Mouse (Mus musculus): ENCODE results near the gene Sufu.

The Sufu gene

DNA sequence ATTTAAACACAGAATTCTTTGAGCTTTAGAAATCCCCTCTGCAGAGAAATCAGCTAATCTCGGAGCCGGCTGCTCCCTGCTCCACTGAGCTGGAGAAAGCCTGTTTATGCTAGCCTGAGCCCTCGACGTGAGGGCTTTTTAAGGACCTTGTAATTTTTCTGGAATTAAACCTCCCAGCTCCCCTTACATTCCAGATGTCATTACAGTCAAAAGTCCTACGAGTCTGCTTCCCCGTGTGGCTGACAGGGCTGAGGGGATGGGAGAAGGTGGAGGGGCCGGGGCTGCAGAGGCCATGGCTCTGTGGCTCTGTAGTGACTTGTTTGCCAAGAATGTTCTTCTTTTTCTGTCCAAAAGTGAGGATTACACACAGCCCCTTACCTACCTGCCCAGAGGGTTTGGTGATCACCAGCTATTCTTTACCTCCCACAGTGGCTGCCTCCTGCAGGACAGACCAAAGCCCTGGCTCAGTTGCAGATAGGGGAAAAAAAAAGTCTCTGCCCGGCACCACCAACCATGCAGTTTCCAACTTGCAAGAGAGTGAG is 133.8 kb downstream of the Sufu start:
- no peak for DNase-seq (ENCODE audit: low read depth, low spot score)

GRCm38 (mm10) chr19:46531071-46532030 is 134.7 kb downstream of the Sufu start:
- no peak for DNase-seq (ENCODE audit: low read depth, low spot score)

DNA sequence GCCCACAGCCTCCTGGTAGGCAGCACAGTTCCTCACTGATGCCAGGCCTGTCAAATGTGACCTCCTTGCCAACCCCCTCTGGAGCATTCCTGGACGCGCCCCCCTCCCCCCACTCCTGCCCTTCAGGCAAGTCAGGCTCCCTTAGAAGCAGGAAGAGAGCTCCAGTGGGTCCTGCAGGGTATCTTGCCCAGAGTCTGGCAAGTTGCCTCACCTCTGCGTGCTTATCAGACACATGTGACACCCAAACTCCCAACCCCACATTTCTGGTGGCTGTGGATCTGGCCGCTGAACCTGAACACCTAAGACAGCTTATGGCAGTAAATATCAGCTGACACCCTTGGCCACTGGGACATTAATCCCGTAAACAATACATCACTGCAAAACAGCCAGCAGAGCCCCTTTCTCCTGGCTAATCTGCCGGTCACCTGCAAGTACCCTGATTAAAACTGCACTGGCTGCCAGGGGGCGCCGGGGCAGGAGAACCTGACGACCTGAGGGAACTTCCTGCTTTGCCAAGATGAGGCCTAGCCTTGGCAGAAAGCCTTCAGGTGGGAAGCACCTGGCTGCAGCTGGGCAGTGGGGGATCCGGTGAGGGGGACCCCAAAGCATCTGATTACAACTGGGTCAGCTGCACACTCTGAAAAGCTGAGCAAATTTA is 135.5 kb downstream of the Sufu start:
- DNase-seq (ENCODE audit: low read depth, low spot score) = no peak

DNA sequence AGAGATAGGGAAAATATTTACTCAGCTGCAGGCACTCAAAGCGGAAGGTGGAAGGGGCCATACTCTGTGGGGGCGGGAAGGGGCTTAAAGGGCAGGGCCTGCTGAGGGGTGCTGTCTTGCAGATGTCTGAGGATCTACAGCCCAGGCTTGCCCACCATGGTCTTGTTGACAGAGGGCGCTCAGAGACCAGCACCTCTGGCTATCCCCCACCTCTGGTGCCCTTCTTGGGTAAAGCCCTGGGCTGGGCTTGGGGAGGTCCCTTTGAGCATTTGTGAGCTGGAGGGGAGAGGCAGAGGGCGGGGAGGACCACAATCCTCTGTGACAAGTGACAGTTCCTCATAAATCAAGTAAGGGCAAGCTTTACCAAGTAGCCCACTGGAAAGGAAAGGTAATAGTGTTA is 136.4 kb downstream of the Sufu start:
- no peak for DNase-seq (ENCODE audit: low read depth, low spot score)

DNA sequence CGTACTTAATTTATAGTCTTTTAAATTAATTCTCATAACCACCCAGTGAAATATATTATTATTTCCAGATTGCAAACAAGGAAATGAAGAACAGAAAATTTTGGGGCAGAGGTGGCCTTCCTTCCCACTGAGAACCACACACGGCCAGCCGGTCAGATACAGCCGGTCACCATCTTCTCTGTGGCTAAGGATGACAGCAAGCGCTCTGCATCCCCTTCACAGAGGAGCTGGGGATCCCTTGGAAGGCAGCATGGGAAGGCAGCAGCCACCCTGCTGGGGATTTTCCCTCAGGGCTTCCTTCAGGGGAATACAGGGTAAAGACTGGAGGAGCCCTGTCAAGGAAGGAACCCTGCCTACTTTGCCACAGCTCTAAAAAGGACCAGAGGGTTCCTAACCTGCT is 136.8 kb downstream of the Sufu start:
- no peak for DNase-seq (ENCODE audit: low read depth, low spot score)

- DNase-seq (ENCODE audit: low read depth, low spot score) = no peak
Observed at GRCm38 (mm10) chr19:46534542-46535098, 137.9 kb downstream of the Sufu start.

DNA sequence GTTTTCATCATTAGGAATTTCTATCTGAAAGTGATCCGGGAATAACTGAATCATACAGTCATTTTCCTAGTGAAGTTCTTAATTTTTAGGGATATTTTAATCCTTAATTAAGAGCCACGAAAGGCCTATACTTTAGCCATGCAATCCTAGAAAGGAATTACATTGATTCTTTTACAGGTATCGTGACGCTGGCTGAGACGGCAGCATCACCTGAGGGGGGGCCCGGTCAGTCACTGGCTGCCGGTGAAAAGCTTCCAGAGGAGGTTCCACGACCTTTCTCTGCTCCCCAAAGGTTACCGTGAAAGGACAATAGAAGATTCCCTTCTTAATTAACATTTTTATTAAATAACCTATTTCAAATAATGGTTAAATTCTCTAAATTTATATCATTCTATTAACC is 140.7 kb downstream of the Sufu start:
- no peak for DNase-seq (ENCODE audit: low read depth, low spot score)

- no peak for DNase-seq (ENCODE audit: low read depth, low spot score)
Observed at GRCm38 (mm10) chr19:46538213-46538612, 141.5 kb downstream of the Sufu start.

Measured in embryo, embryonic 11.5 days (tissue).